Mouse (Mus musculus): ENCODE results near the gene Gm45713. TPM values are rescaled to one million over a fixed set of nuclear protein-coding genes. Genes with fewer than 3 reads are reported as not detected.

Gene Gm45713
- polyA plus RNA-seq, 1 experiment: 1.5 TPM

- TF ChIP-seq GATA1 (IDR thresholded peaks at IDR 0.05; ENCODE audit: low read length): no peak
These were observed 37.3 kb downstream of the Gm45713 start for GRCm38 (mm10) chr7:45098541-45099240.

- TF ChIP-seq GATA1 (IDR thresholded peaks at IDR 0.05; ENCODE audit: low read length): no peak
These were observed 38.6 kb downstream of the Gm45713 start for GRCm38 (mm10) chr7:45097479-45097878.

GRCm38 (mm10) chr7:45095367-45095766, 40.7 kb downstream of the Gm45713 start:
- no peak for TF ChIP-seq GATA1 (IDR thresholded peaks at IDR 0.05; ENCODE audit: low read length)

GRCm38 (mm10) chr7:45094121-45094520, 41.9 kb downstream of the Gm45713 start:
- no peak for TF ChIP-seq GATA1 (IDR thresholded peaks at IDR 0.05; ENCODE audit: low read length)

GRCm38 (mm10) chr7:45093516-45093905, 42.5 kb downstream of the Gm45713 start:
- no peak for TF ChIP-seq GATA1 (IDR thresholded peaks at IDR 0.05; ENCODE audit: low read length)

GRCm38 (mm10) chr7:45092828-45093515, 43.1 kb downstream of the Gm45713 start:
- no peak for TF ChIP-seq GATA1 (IDR thresholded peaks at IDR 0.05; ENCODE audit: low read length)

- TF ChIP-seq GATA1 (IDR thresholded peaks at IDR 0.05; ENCODE audit: low read length): no peak
These were observed 44.0 kb downstream of the Gm45713 start, which contains the start of gene Rcn3 for GRCm38 (mm10) chr7:45092048-45092447. Rcn3 (minus strand) TSS chr7:45092221.

GRCm38 (mm10) chr7:45091001-45091990, 44.7 kb downstream of the Gm45713 start:
- TF ChIP-seq GATA1 (IDR thresholded peaks at IDR 0.05; ENCODE audit: low read length): no peak

- no peak for TF ChIP-seq GATA1 (IDR thresholded peaks at IDR 0.05; ENCODE audit: low read length)
These were observed 45.6 kb downstream of the Gm45713 start for GRCm38 (mm10) chr7:45090251-45090977.

GRCm38 (mm10) chr7:45088597-45088996, 47.4 kb downstream of the Gm45713 start:
- TF ChIP-seq GATA1 (IDR thresholded peaks at IDR 0.05; ENCODE audit: low read length): no peak

- TF ChIP-seq GATA1 (IDR thresholded peaks at IDR 0.05; ENCODE audit: low read length): no peak
These were observed 49.9 kb downstream of the Gm45713 start for GRCm38 (mm10) chr7:45086084-45086483.

- no peak for TF ChIP-seq GATA1 (IDR thresholded peaks at IDR 0.05; ENCODE audit: low read length)
These were observed 52.6 kb downstream of the Gm45713 start for GRCm38 (mm10) chr7:45083300-45083890.

GRCm38 (mm10) chr7:45082401-45083299, 53.4 kb downstream of the Gm45713 start:
- no peak for TF ChIP-seq GATA1 (IDR thresholded peaks at IDR 0.05; ENCODE audit: low read length)

GRCm38 (mm10) chr7:45081016-45081415, 55.0 kb downstream of the Gm45713 start:
- TF ChIP-seq GATA1 (IDR thresholded peaks at IDR 0.05; ENCODE audit: low read length): no peak
